10 mouse cellular contexts compared by ENCODE assay signal in the genomic region with DNA sequence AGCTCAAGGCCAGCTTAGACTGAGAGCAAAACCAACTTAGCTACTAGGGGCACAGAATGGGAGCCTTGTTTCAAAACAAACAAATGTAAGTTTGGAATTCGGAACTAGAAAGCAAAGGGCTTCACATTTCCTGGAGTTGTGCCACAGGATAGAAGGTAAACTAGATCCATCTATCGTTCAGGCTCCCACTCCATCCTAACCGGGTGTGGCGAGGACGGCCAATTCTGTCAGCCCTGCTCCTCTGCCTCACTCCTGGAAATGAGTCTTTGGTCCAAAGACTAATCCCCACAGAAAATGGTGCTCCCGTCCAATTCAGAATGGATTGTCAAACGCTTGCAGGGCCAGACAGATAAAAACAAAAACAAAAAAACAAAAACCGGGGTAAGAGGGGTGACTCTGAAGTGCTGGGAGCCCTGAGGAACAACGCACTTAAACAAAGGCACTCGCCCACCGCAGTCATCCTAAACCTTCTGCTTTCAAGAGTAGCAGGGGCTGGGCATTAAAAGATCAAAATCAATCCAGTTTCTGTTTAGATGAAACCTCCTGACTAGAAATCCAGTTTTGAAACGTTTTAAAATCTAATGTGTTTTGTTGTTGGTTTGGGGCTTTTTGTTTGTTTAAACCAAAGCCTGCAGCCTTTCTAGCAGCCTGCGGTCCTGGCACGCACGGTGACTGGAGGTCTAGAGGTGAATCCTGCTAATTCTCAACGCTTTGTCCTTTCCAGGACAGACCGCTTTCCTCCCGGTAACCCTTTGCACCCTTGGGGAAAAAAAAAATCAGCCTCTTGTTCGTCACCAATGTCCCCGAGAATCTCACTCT. TPM values are rescaled to one million over a fixed set of nuclear protein-coding genes. Genes with fewer than 3 reads are reported as not detected.
DNase-seq lines count a peak whose midpoint lies in the region; ATAC-seq and TF ChIP-seq lines count a peak whose summit lies in the region.
"Had no signal": no experiment of that assay in that cellular context is flagged by ENCODE, and none has a peak within 500 bp of the region (broad histone marks: within the 10 kb centered on the region; RNA-seq: fewer than 3 reads in every experiment).

No protein-coding gene starts in this region.

- WGBS in intestine, embryonic 15.5 days, result 12% methylated on average over 20 of the region's 20 CpGs
- whole genome bisulfite sequencing in intestine, postnatal 0 days, result 14% methylated on average over 20 of the region's 20 CpGs
- WGBS in forebrain, embryonic 15.5 days, result 10% methylated on average over 20 of the region's 20 CpGs
- WGBS in midbrain, embryonic 13.5 days, result 8% methylated on average over 20 of the region's 20 CpGs
- 29% methylated on average over 20 of the region's 20 CpGs for whole genome bisulfite sequencing in thymus, adult 2 months

- no peak overlapping the region for H3K4me3 ChIP-seq in intestine, embryonic 15.5 days (replicated peaks)
- H3K4me3 ChIP-seq in intestine, postnatal 0 days (ENCODE audit: low read depth, low read length), result no peak overlapping the region
- peak overlapping the region; percentile 96 for H3K4me3 ChIP-seq in cortical plate, adult 2 months (ENCODE audit: insufficient read depth, low read length)
- peak overlapping the region; percentile 56 for H3K4me3 ChIP-seq in forebrain, embryonic 15.5 days
- peak overlapping the region; percentile 86 for H3K4me3 ChIP-seq in midbrain, embryonic 13.5 days (replicated peaks)
- H3K4me3 ChIP-seq in thymus, adult 2 months (ENCODE audit: control insufficient read depth, insufficient read depth, low read length), result no peak overlapping the region

- peaks cover 16% of the 10 kb centered on the region for H3K4me1 ChIP-seq in intestine, embryonic 15.5 days (replicated peaks)
- no peaks in the 10 kb centered on the region; the same call in 1 of the 2 replicates for H3K4me1 ChIP-seq in intestine, postnatal 0 days (replicated peaks; ENCODE audit: control insufficient read depth, insufficient read depth, low read length)
- H3K4me1 ChIP-seq in cortical plate, adult 2 months (ENCODE audit: control insufficient read depth, insufficient read depth, low read length), result no peaks in the 10 kb centered on the region; the same call in 1 of the 2 replicates
- H3K4me1 ChIP-seq in forebrain, embryonic 15.5 days, result peaks cover 23% of the 10 kb centered on the region
- H3K4me1 ChIP-seq in midbrain, embryonic 13.5 days (replicated peaks), result peaks cover 4% of the 10 kb centered on the region; the same call in 1 of the 2 replicates
- peaks cover 19% of the 10 kb centered on the region for H3K4me1 ChIP-seq in thymus, adult 2 months (replicated peaks; ENCODE audit: control insufficient read depth, insufficient read depth, low read length)

- ATAC-seq in intestine, embryonic 15.5 days, result no peak
- ATAC-seq in intestine, postnatal 0 days, result no peak
- no peak for ATAC-seq in forebrain, embryonic 15.5 days (replicated peaks)
- ATAC-seq in midbrain, embryonic 13.5 days, result no peak
- ATAC-seq: inflammation-experienced regulatory T-cells, adult 6 months had no signal

- no peak overlapping the region for H3K27ac ChIP-seq in intestine, embryonic 15.5 days
- H3K27ac ChIP-seq in intestine, postnatal 0 days (ENCODE audit: low read depth, low read length), result no peak overlapping the region
- H3K27ac ChIP-seq in cortical plate, adult 2 months (ENCODE audit: insufficient read depth, low read length), result no peak overlapping the region
- peak overlapping the region; percentile 93 for H3K27ac ChIP-seq in forebrain, embryonic 15.5 days (replicated peaks)
- peak overlapping the region; percentile 97 for H3K27ac ChIP-seq in midbrain, embryonic 13.5 days
- H3K27ac ChIP-seq in thymus, adult 2 months (ENCODE audit: control insufficient read depth, insufficient read depth, low read length), result no peak overlapping the region

- H3K9ac ChIP-seq in intestine, embryonic 15.5 days, result no peak overlapping the region
- H3K9ac ChIP-seq in intestine, postnatal 0 days (ENCODE audit: low read depth, low read length), result no peak overlapping the region
- H3K9ac ChIP-seq in forebrain, embryonic 15.5 days (replicated peaks), result peak overlapping the region; percentile 69
- H3K9ac ChIP-seq in midbrain, embryonic 13.5 days (replicated peaks), result peak overlapping the region; percentile 94

- no peaks in the 10 kb centered on the region for H3K9me3 ChIP-seq in intestine, embryonic 15.5 days
- H3K9me3 ChIP-seq in intestine, postnatal 0 days (ENCODE audit: control insufficient read depth), result no peaks in the 10 kb centered on the region
- no peaks in the 10 kb centered on the region for H3K9me3 ChIP-seq in forebrain, embryonic 15.5 days
- H3K9me3 ChIP-seq in midbrain, embryonic 13.5 days, result no peaks in the 10 kb centered on the region

- TF ChIP-seq CTCF in intestine, postnatal 0 days (IDR thresholded peaks at IDR 0.05; ENCODE audit: low read depth), result no peak
- TF ChIP-seq CTCF in cortical plate, adult 2 months (IDR thresholded peaks at IDR 0.05; ENCODE audit: extremely low read depth, insufficient read depth, low read length), result no peak
- TF ChIP-seq CTCF in thymus, adult 2 months (IDR thresholded peaks at IDR 0.05; ENCODE audit: borderline replicate concordance, control insufficient read depth, extremely low read depth, insufficient read depth, low read length, poor library complexity), result no peak

- no peaks in the 10 kb centered on the region for H3K36me3 ChIP-seq in intestine, embryonic 15.5 days
- H3K36me3 ChIP-seq in intestine, postnatal 0 days (ENCODE audit: control insufficient read depth, insufficient read depth), result no peaks in the 10 kb centered on the region
- H3K36me3 ChIP-seq in forebrain, embryonic 15.5 days, result no peaks in the 10 kb centered on the region
- no peaks in the 10 kb centered on the region for H3K36me3 ChIP-seq in midbrain, embryonic 13.5 days
- no peaks in the 10 kb centered on the region for H3K36me3 ChIP-seq in thymus, adult 2 months (ENCODE audit: control insufficient read depth, insufficient read depth, low read length)
- H3K36me3 ChIP-seq: G1E had no signal

- no peak for TF ChIP-seq POLR2A in cortical plate, adult 2 months (IDR thresholded peaks at IDR 0.05; ENCODE audit: extremely low read depth, insufficient read depth, low read length)
- no peak for TF ChIP-seq POLR2A in thymus, adult 2 months (IDR thresholded peaks at IDR 0.05; ENCODE audit: control insufficient read depth, extremely low read depth, insufficient read depth, low read length, poor library complexity)

- DNase-seq in thymus, adult 2 months, result no peak
- no peak for DNase-seq in thymus, postnatal 0 days (ENCODE audit: low spot score)
- no peak for DNase-seq in spleen, adult 18-20 months

- peak overlapping the region; percentile 93 for H3K4me2 ChIP-seq in intestine, embryonic 15.5 days (replicated peaks)
- H3K4me2 ChIP-seq in intestine, postnatal 0 days (replicated peaks; ENCODE audit: low read depth), result no peak overlapping the region
- peak overlapping the region; percentile 80 for H3K4me2 ChIP-seq in forebrain, embryonic 15.5 days (replicated peaks)
- peak overlapping the region; percentile 62 for H3K4me2 ChIP-seq in midbrain, embryonic 13.5 days (replicated peaks)

- peaks cover 57% of the 10 kb centered on the region for H3K27me3 ChIP-seq in intestine, embryonic 15.5 days (replicated peaks)
- peaks cover 53% of the 10 kb centered on the region for H3K27me3 ChIP-seq in intestine, postnatal 0 days (replicated peaks; ENCODE audit: control insufficient read depth, insufficient read depth, low read length)
- peaks cover 21% of the 10 kb centered on the region; the same call in 1 of the 2 replicates for H3K27me3 ChIP-seq in forebrain, embryonic 15.5 days
- peaks cover 38% of the 10 kb centered on the region for H3K27me3 ChIP-seq in midbrain, embryonic 13.5 days
- H3K27me3 ChIP-seq in thymus, adult 2 months (ENCODE audit: control insufficient read depth, insufficient read depth, low read length), result peaks cover 4% of the 10 kb centered on the region; the same call in 1 of the 2 replicates

RNA-seq across cellular contexts. Expression of a gene that starts 0.9 kb away (rescaled TPM):
- 13.9 and 14.5 TPM in 2 replicates for polyA plus RNA-seq in intestine, embryonic 15.5 days (2015; fragmentation: Nextera tagmentation; extraction: Ambion mirVana)
- polyA plus RNA-seq in intestine, postnatal 0 days (2015; fragmentation: Nextera tagmentation; extraction: Ambion mirVana), result 4.1 and 4.7 TPM in 2 replicates
- 124 and 127 TPM in 2 replicates for polyA plus RNA-seq in cortical plate, adult 2 months (2012; rRNA removed)
- 333 TPM in 2 replicates for polyA plus RNA-seq in forebrain, embryonic 15.5 days (2015; fragmentation: Nextera tagmentation; extraction: Ambion mirVana)
- polyA plus RNA-seq in midbrain, embryonic 13.5 days (2015; fragmentation: Nextera tagmentation; extraction: Ambion mirVana), result 481 and 511 TPM in 2 replicates
- polyA plus RNA-seq in thymus, adult 2 months (2012; rRNA removed), result 0.24 and 0.30 TPM in 2 replicates
- polyA plus RNA-seq in thymus, postnatal 0 days (2015; fragmentation: Nextera tagmentation; extraction: Ambion mirVana), result 0.37 and 0.39 TPM in 2 replicates
- polyA plus RNA-seq: G1E; inflammation-experienced regulatory T-cells, adult 6 months had no signal

RNA-seq across cellular contexts. Expression of a gene that starts 1.4 kb away (rescaled TPM):
- 48.4 and 49.1 TPM in 2 replicates for polyA plus RNA-seq in intestine, embryonic 15.5 days (2015; fragmentation: Nextera tagmentation; extraction: Ambion mirVana)
- polyA plus RNA-seq in intestine, postnatal 0 days (2015; fragmentation: Nextera tagmentation; extraction: Ambion mirVana), result 22.0 and 23.0 TPM in 2 replicates
- polyA plus RNA-seq in cortical plate, adult 2 months (2012; rRNA removed), result 46.7 and 50.3 TPM in 2 replicates
- 73.2 and 78.2 TPM in 2 replicates for polyA plus RNA-seq in forebrain, embryonic 15.5 days (2015; fragmentation: Nextera tagmentation; extraction: Ambion mirVana)
- polyA plus RNA-seq in midbrain, embryonic 13.5 days (2015; fragmentation: Nextera tagmentation; extraction: Ambion mirVana), result 96.0 and 97.2 TPM in 2 replicates
- 32.8 and 32.9 TPM in 2 replicates for polyA plus RNA-seq in thymus, adult 2 months (2012; rRNA removed)
- polyA plus RNA-seq in thymus, postnatal 0 days (2015; fragmentation: Nextera tagmentation; extraction: Ambion mirVana), result 104 and 120 TPM in 2 replicates

RNA-seq across cellular contexts. Expression of a gene that starts 37.2 kb away (rescaled TPM):
- polyA plus RNA-seq in intestine, embryonic 15.5 days (2015; fragmentation: Nextera tagmentation; extraction: Ambion mirVana), result 18.9 and 19.5 TPM in 2 replicates
- polyA plus RNA-seq in intestine, postnatal 0 days (2015; fragmentation: Nextera tagmentation; extraction: Ambion mirVana), result 9.4 and 14.4 TPM in 2 replicates
- 35.5 and 38.3 TPM in 2 replicates for polyA plus RNA-seq in cortical plate, adult 2 months (2012; rRNA removed)
- 27.4 and 29.8 TPM in 2 replicates for polyA plus RNA-seq in forebrain, embryonic 15.5 days (2015; fragmentation: Nextera tagmentation; extraction: Ambion mirVana)
- polyA plus RNA-seq in midbrain, embryonic 13.5 days (2015; fragmentation: Nextera tagmentation; extraction: Ambion mirVana), result 28.9 and 31.2 TPM in 2 replicates
- 13.9 and 19.2 TPM in 2 replicates for polyA plus RNA-seq in thymus, adult 2 months (2012; rRNA removed)
- polyA plus RNA-seq in thymus, postnatal 0 days (2015; fragmentation: Nextera tagmentation; extraction: Ambion mirVana), result 14.1 and 16.8 TPM in 2 replicates

RNA-seq across cellular contexts. Expression of a gene that starts 54.0 kb away (rescaled TPM):
- 5.0 and 5.5 TPM in 2 replicates for polyA plus RNA-seq in intestine, embryonic 15.5 days (2015; fragmentation: Nextera tagmentation; extraction: Ambion mirVana)
- 3.9 TPM in 2 replicates for polyA plus RNA-seq in intestine, postnatal 0 days (2015; fragmentation: Nextera tagmentation; extraction: Ambion mirVana)
- polyA plus RNA-seq in cortical plate, adult 2 months (2012; rRNA removed), result 3.8 and 4.1 TPM in 2 replicates
- polyA plus RNA-seq in forebrain, embryonic 15.5 days (2015; fragmentation: Nextera tagmentation; extraction: Ambion mirVana), result 6.9 and 7.8 TPM in 2 replicates
- 6.9 and 8.0 TPM in 2 replicates for polyA plus RNA-seq in midbrain, embryonic 13.5 days (2015; fragmentation: Nextera tagmentation; extraction: Ambion mirVana)
- 6.7 and 8.4 TPM in 2 replicates for polyA plus RNA-seq in thymus, adult 2 months (2012; rRNA removed)
- polyA plus RNA-seq in thymus, postnatal 0 days (2015; fragmentation: Nextera tagmentation; extraction: Ambion mirVana), result 5.4 and 6.0 TPM in 2 replicates

Comparison
In these comparisons a context has a peak if more than half of its experiments do, and no peak if none do; other contexts are left out.
1. H3K27ac ChIP-seq: peak in forebrain, embryonic 15.5 days (single experiment) and midbrain, embryonic 13.5 days (single experiment); none in intestine, embryonic 15.5 days (single experiment), intestine, postnatal 0 days (single experiment), cortical plate, adult 2 months (single experiment) and thymus, adult 2 months (single experiment).
2. H3K4me3 ChIP-seq: peak in cortical plate, adult 2 months (single experiment), forebrain, embryonic 15.5 days (single experiment) and midbrain, embryonic 13.5 days (single experiment); none in intestine, embryonic 15.5 days (single experiment), intestine, postnatal 0 days (single experiment) and thymus, adult 2 months (single experiment).
3. H3K9ac ChIP-seq: peak in forebrain, embryonic 15.5 days (single experiment) and midbrain, embryonic 13.5 days (single experiment); none in intestine, embryonic 15.5 days (single experiment) and intestine, postnatal 0 days (single experiment).